Comparison of ENCODE assay signal across 9 mouse cellular contexts in genomic region chr8:70585258-70585652, GRCm38 (mm10). TPM values are rescaled to one million over a fixed set of nuclear protein-coding genes. Genes with fewer than 3 reads are reported as not detected.
DNase-seq lines count a peak whose midpoint lies in the region; ATAC-seq lines count a peak whose summit lies in the region.
"Had no signal": no experiment of that assay in that cellular context is flagged by ENCODE, and none has a peak within 500 bp of the region (broad histone marks: within the 10 kb centered on the region; RNA-seq: fewer than 3 reads in every experiment).

No protein-coding gene starts in this region.

- no peak overlapping the region for H3K4me2 ChIP-seq in forebrain, embryonic 11.5 days (ENCODE audit: low read depth, low read length, severe bottlenecking)
- H3K4me2 ChIP-seq in hindbrain, embryonic 12.5 days (replicated peaks): no peak overlapping the region
- no peak overlapping the region for H3K4me2 ChIP-seq in limb, embryonic 13.5 days (replicated peaks)
- no peak overlapping the region for H3K4me2 ChIP-seq in midbrain, embryonic 15.5 days
- H3K4me2 ChIP-seq: embryonic facial prominence, embryonic 12.5 days had no signal

- ATAC-seq in forebrain, embryonic 11.5 days (replicated peaks; ENCODE audit: low FRiP score): peak; percentile 33; the same call in 1 of the 2 replicates
- peak; percentile 71 for ATAC-seq in hindbrain, embryonic 12.5 days (ENCODE audit: low FRiP score)
- 0 out of 2 replicates have a peak, but pooled peaks have one; percentile 39 for ATAC-seq in limb, embryonic 13.5 days (ENCODE audit: low FRiP score, low read depth)
- peak; percentile 50 for ATAC-seq in midbrain, embryonic 15.5 days (replicated peaks)

- DNase-seq in right cerebral cortex, adult 18-20 months: peak; percentile 66
- DNase-seq in right cerebral cortex, postnatal 25 days: no peak
- peak; percentile 78 for DNase-seq in adrenal gland, postnatal 10 days
- DNase-seq in forebrain, embryonic 11.5 days (ENCODE audit: low spot score): peak; percentile 68
- DNase-seq in ovary, postnatal 14 days (ENCODE audit: low spot score): no peak

- no peak overlapping the region for H3K9ac ChIP-seq in forebrain, embryonic 11.5 days (ENCODE audit: low read length)
- H3K9ac ChIP-seq in hindbrain, embryonic 12.5 days: no peak overlapping the region
- no peak overlapping the region for H3K9ac ChIP-seq in limb, embryonic 13.5 days
- H3K9ac ChIP-seq in midbrain, embryonic 15.5 days: no peak overlapping the region
- H3K9ac ChIP-seq: embryonic facial prominence, embryonic 12.5 days had no signal

- peaks cover 2% of the 10 kb centered on the region; the same call in 1 of the 2 replicates for H3K36me3 ChIP-seq in forebrain, embryonic 11.5 days (ENCODE audit: control insufficient read depth, insufficient read depth, low read length)
- H3K36me3 ChIP-seq in hindbrain, embryonic 12.5 days: peaks cover 93% of the 10 kb centered on the region
- H3K36me3 ChIP-seq in limb, embryonic 13.5 days: peaks cover 98% of the 10 kb centered on the region
- H3K36me3 ChIP-seq in midbrain, embryonic 15.5 days (replicated peaks): peaks cover 56% of the 10 kb centered on the region

- no peaks in the 10 kb centered on the region for H3K4me1 ChIP-seq in forebrain, embryonic 11.5 days (replicated peaks; ENCODE audit: control insufficient read depth, insufficient read depth, low read length)
- H3K4me1 ChIP-seq in hindbrain, embryonic 12.5 days: no peaks in the 10 kb centered on the region
- H3K4me1 ChIP-seq in limb, embryonic 13.5 days: no peaks in the 10 kb centered on the region
- no peaks in the 10 kb centered on the region for H3K4me1 ChIP-seq in midbrain, embryonic 15.5 days
- H3K4me1 ChIP-seq: embryonic facial prominence, embryonic 12.5 days had no signal

- no peaks in the 10 kb centered on the region for H3K27me3 ChIP-seq in forebrain, embryonic 11.5 days (ENCODE audit: control insufficient read depth, insufficient read depth, low read length)
- no peaks in the 10 kb centered on the region for H3K27me3 ChIP-seq in hindbrain, embryonic 12.5 days
- H3K27me3 ChIP-seq in limb, embryonic 13.5 days: no peaks in the 10 kb centered on the region
- H3K27me3 ChIP-seq in midbrain, embryonic 15.5 days (replicated peaks): no peaks in the 10 kb centered on the region
- H3K27me3 ChIP-seq: embryonic facial prominence, embryonic 12.5 days had no signal

- H3K27ac ChIP-seq in forebrain, embryonic 11.5 days (ENCODE audit: low read depth, low read length): no peak overlapping the region
- 0 out of 2 replicates have a peak overlapping the region, but pooled peaks have one; percentile 17 for H3K27ac ChIP-seq in hindbrain, embryonic 12.5 days
- no peak overlapping the region for H3K27ac ChIP-seq in limb, embryonic 13.5 days
- 0 out of 2 replicates have a peak overlapping the region, but pooled peaks have one; percentile 6 for H3K27ac ChIP-seq in midbrain, embryonic 15.5 days
- H3K27ac ChIP-seq: embryonic facial prominence, embryonic 12.5 days had no signal

- WGBS in forebrain, embryonic 11.5 days: 33% methylated on average over 7 of the region's 7 CpGs
- WGBS in hindbrain, embryonic 12.5 days: 42% methylated on average over 7 of the region's 7 CpGs
- WGBS in limb, embryonic 13.5 days: 46% methylated on average over 7 of the region's 7 CpGs
- WGBS in midbrain, embryonic 15.5 days: 34% methylated on average over 7 of the region's 7 CpGs

- H3K4me3 ChIP-seq in forebrain, embryonic 11.5 days (ENCODE audit: low read depth, low read length): no peak overlapping the region
- no peak overlapping the region for H3K4me3 ChIP-seq in hindbrain, embryonic 12.5 days
- H3K4me3 ChIP-seq in limb, embryonic 13.5 days: no peak overlapping the region
- no peak overlapping the region for H3K4me3 ChIP-seq in midbrain, embryonic 15.5 days
- H3K4me3 ChIP-seq: embryonic facial prominence, embryonic 12.5 days had no signal

- H3K9me3 ChIP-seq in forebrain, embryonic 11.5 days (ENCODE audit: control insufficient read depth, low read length): no peaks in the 10 kb centered on the region
- H3K9me3 ChIP-seq in hindbrain, embryonic 12.5 days (replicated peaks): no peaks in the 10 kb centered on the region
- no peaks in the 10 kb centered on the region for H3K9me3 ChIP-seq in limb, embryonic 13.5 days
- no peaks in the 10 kb centered on the region for H3K9me3 ChIP-seq in midbrain, embryonic 15.5 days
- H3K9me3 ChIP-seq: embryonic facial prominence, embryonic 12.5 days had no signal

RNA-seq across cellular contexts. Expression of gene Isyna1, which starts 8.9 kb away (rescaled TPM):
- total RNA-seq in adrenal gland, postnatal 10 days (2021): 10 to 100 TPM; 59.4 to 59.8 TPM
- 98.1 and 109 TPM in 2 replicates for polyA plus RNA-seq in forebrain, embryonic 11.5 days (2014; fragmentation: Nextera tagmentation; extraction: Ambion mirVana)
- 128 and 138 TPM in 2 replicates for polyA plus RNA-seq in hindbrain, embryonic 12.5 days (2016; fragmentation: Nextera tagmentation; extraction: Ambion mirVana)
- polyA plus RNA-seq in limb, embryonic 13.5 days (2015; fragmentation: Nextera tagmentation; extraction: Ambion mirVana): 162 and 165 TPM in 2 replicates
- polyA plus RNA-seq in midbrain, embryonic 15.5 days (2015; fragmentation: Nextera tagmentation; extraction: Ambion mirVana): 175 and 176 TPM in 2 replicates

RNA-seq across cellular contexts. Expression of gene Ssbp4, which starts 23.4 kb away (rescaled TPM):
- total RNA-seq in adrenal gland, postnatal 10 days (2021): 10 to 100 TPM; 92.0 to 96.9 TPM
- polyA plus RNA-seq in forebrain, embryonic 11.5 days (2014; fragmentation: Nextera tagmentation; extraction: Ambion mirVana): 113 and 127 TPM in 2 replicates
- polyA plus RNA-seq in hindbrain, embryonic 12.5 days (2016; fragmentation: Nextera tagmentation; extraction: Ambion mirVana): 141 and 143 TPM in 2 replicates
- 115 and 131 TPM in 2 replicates for polyA plus RNA-seq in limb, embryonic 13.5 days (2015; fragmentation: Nextera tagmentation; extraction: Ambion mirVana)
- polyA plus RNA-seq in midbrain, embryonic 15.5 days (2015; fragmentation: Nextera tagmentation; extraction: Ambion mirVana): 175 and 189 TPM in 2 replicates

RNA-seq across cellular contexts. Expression of gene Lrrc25, which starts 30.7 kb away (rescaled TPM):
- 1 to 10 TPM; 3.3 to 3.6 TPM for total RNA-seq in adrenal gland, postnatal 10 days (2021)
- 1.2 and 1.4 TPM in 2 replicates for polyA plus RNA-seq in forebrain, embryonic 11.5 days (2014; fragmentation: Nextera tagmentation; extraction: Ambion mirVana)
- polyA plus RNA-seq in hindbrain, embryonic 12.5 days (2016; fragmentation: Nextera tagmentation; extraction: Ambion mirVana): 0.79 and 1.1 TPM in 2 replicates
- 1.9 and 2.3 TPM in 2 replicates for polyA plus RNA-seq in limb, embryonic 13.5 days (2015; fragmentation: Nextera tagmentation; extraction: Ambion mirVana)
- polyA plus RNA-seq in midbrain, embryonic 15.5 days (2015; fragmentation: Nextera tagmentation; extraction: Ambion mirVana): 1.2 and 1.6 TPM in 2 replicates

RNA-seq across cellular contexts. Expression of gene Ell, which starts 46.0 kb away (rescaled TPM):
- 10 to 100 TPM; 22.2 to 26.3 TPM for total RNA-seq in adrenal gland, postnatal 10 days (2021)
- polyA plus RNA-seq in forebrain, embryonic 11.5 days (2014; fragmentation: Nextera tagmentation; extraction: Ambion mirVana): 21.8 and 22.2 TPM in 2 replicates
- polyA plus RNA-seq in hindbrain, embryonic 12.5 days (2016; fragmentation: Nextera tagmentation; extraction: Ambion mirVana): 19.0 and 19.4 TPM in 2 replicates
- 20.9 and 21.4 TPM in 2 replicates for polyA plus RNA-seq in limb, embryonic 13.5 days (2015; fragmentation: Nextera tagmentation; extraction: Ambion mirVana)
- polyA plus RNA-seq in midbrain, embryonic 15.5 days (2015; fragmentation: Nextera tagmentation; extraction: Ambion mirVana): 18.6 and 19.9 TPM in 2 replicates

RNA-seq across cellular contexts. Expression of gene Gdf15, which starts 47.0 kb away (rescaled TPM):
- total RNA-seq in adrenal gland, postnatal 10 days (2021): 1 to 10 TPM in 1 of 2 experiments, under 1 TPM in 1; 0.79 to 1.7 TPM
- not detected in 2 replicates for polyA plus RNA-seq in forebrain, embryonic 11.5 days (2014; fragmentation: Nextera tagmentation; extraction: Ambion mirVana)
- polyA plus RNA-seq in hindbrain, embryonic 12.5 days (2016; fragmentation: Nextera tagmentation; extraction: Ambion mirVana): 0.15 and 0.17 TPM in 2 replicates
- 0.18 TPM in 1 of 2 replicates, not detected in the other for polyA plus RNA-seq in limb, embryonic 13.5 days (2015; fragmentation: Nextera tagmentation; extraction: Ambion mirVana)
- 0.13 and 0.19 TPM in 2 replicates for polyA plus RNA-seq in midbrain, embryonic 15.5 days (2015; fragmentation: Nextera tagmentation; extraction: Ambion mirVana)
- polyA plus RNA-seq: embryonic facial prominence, embryonic 12.5 days had no signal

Comparison
In these comparisons a context has a peak if more than half of its experiments do, and no peak if none do; other contexts are left out.
1. DNase-seq: peak in right cerebral cortex, adult 18-20 months (single experiment), adrenal gland, postnatal 10 days (single experiment) and forebrain, embryonic 11.5 days (single experiment); none in right cerebral cortex, postnatal 25 days (single experiment) and ovary, postnatal 14 days (single experiment).
2. H3K27ac ChIP-seq: peak in hindbrain, embryonic 12.5 days (single experiment) and midbrain, embryonic 15.5 days (single experiment); none in forebrain, embryonic 11.5 days (single experiment) and limb, embryonic 13.5 days (single experiment).
3. Peak in every context shown above with its lines, with median percentiles within 50 percentile points of each other: ATAC-seq.